Mouse (Mus musculus): ENCODE results near the gene Phlpp1. TPM values are rescaled to one million over a fixed set of nuclear protein-coding genes. Genes with fewer than 3 reads are reported as not detected.

The Phlpp1 gene
- total RNA-seq (2021), result 10 to 100 TPM; 17.8 to 18.6 TPM

DNA sequence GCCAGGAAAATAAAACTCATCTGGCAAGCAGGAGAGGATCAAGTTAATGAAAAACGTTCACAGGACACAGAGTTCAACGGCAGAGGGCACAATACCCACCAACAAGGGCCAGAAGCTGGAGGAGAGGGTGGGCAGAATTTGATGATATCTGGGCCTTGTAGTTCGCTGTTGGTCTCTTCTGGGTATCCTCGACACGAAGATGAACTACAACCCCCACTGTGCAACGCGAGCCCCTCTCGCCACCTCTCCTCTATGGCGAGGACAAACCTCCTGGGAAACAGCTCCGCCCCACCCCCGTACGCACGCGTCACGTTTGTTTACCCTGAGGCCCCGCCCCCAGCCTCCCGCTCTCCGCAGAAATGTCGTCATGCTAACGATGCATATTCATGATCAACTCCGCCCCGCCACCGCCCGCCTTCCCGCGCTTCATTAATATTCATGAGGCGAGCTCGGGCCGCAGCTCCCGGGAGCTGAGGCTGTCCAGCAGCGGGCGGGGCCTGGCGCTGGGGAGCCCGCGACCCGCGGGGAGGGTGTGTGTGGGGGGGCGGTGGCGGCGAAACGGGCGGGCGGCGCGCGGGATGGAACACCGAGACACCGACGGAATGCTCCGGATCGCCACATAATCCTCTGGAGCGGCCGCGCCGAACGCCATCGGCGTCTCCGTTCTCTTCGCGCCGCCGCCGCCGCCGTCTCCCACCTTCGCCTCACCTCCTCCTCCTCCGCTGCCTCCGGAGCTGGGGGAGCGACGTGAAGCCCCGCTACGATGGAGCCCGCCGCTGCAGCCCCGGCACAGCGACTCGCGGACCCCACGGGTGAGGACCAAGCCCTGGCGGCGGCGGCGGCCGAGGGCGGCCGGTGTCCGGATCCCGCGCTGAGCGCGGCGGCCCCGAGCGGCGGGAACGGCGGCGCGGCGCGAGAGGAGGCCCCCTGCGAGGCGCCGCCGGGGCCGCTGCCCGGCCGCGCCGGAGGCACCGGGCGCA is at the start of gene Phlpp1:
Phlpp1 (plus strand) TSS at position 512 of the 980 bp plus-strand sequence.
- DNase-seq, result peak; percentile 99
- intact Hi-C loops (cut with DNase I), result loop anchor here (2.0 to 10.0 kb wide), 5 partner anchors 59 to 223 kb away; no protein-coding TSS in a partner anchor

DNA sequence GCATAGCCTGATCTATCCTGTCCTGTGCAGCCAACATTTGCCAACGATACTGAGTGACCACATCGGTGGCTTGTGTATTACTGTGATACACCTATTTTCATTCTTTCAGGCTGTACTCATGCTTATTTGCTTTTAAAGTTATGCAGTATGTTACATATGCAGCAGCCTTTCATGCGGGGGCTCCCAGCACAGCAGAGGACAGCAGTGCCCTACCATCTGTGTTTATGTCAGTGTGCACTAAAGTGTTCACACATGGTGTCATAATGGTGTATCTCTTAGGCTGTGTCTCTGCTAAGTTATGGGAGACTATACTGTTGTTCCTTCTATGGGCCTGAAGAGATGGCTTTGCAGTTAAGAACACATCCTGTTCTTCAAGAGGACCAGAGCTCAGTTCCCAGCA is 45.0 kb upstream of the Phlpp1 start:
- DNase-seq, result no peak
- intact Hi-C loops (cut with DNase I), result no loop called here

DNA sequence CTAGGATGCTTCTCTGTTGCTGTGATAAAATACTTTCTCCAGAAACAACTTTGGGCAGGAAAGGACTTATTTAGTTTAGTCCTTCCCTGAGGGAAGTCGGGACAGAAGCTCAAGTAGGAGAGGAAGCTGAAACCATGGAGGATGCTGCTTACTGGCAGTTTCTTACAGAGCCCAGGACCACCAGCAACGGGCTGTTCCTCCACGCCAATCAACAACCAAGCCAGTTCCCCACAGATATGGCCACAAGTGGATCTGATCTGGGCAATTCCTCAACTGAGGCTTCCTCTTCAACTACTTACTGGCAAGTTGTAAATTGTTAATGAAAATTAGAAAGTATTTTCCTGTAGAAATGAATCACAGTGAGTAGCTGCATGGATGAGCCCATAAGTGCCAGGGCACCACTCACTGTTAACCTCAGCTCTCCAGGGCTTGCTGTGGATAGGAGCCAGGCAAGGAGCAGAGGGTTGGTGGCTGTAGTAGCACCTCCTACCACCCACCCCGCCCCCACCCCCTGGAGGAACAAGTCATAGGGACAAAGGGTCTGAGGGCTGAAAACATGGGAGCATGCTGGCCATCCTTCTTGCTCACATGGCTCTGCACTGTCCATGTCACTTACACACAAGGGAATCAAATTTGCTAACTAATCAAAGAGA is 39.7 kb upstream of the Phlpp1 start:
- no peak for DNase-seq
- intact Hi-C loops (cut with DNase I), result no loop called here

DNA sequence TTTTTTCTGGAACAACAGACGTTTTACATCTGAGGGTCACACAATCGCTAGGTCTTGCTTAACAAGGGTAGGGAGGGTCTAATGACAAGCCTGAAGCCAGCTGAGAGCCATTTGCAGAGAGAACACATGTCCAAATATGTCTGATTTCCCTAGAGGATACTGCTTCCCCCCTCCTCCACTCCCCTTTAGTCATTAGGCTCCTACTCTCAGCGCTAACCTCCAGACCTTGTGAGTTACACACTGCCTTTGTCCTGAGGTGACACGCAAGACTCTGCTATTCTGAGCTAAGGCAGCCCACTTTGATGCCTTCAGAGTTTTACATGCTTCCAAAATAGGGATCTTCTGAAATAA is 39.2 kb upstream of the Phlpp1 start:
- intact Hi-C loops (cut with DNase I), result no loop called here
- DNase-seq, result no peak

DNA sequence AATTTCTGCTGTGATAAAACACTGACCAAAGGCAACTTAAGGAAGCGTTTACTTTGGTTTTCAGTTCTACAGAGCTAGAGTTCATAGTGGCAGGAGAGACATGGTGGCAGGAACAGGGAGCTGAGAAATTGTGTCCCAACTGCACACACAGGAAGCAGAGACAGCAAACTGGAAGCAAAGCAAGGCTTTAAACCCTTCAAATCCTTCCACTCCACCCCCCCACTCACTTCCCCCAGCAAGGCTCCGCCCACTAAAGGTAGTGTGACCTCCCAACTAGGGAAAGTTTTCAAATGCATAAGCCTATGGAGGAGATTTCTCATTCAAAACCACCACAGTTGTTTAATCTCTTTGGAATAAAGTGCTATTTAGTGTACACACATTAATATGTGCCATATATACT is 32.9 kb upstream of the Phlpp1 start:
- DNase-seq, result no peak
- intact Hi-C loops (cut with DNase I), result no loop called here

DNA sequence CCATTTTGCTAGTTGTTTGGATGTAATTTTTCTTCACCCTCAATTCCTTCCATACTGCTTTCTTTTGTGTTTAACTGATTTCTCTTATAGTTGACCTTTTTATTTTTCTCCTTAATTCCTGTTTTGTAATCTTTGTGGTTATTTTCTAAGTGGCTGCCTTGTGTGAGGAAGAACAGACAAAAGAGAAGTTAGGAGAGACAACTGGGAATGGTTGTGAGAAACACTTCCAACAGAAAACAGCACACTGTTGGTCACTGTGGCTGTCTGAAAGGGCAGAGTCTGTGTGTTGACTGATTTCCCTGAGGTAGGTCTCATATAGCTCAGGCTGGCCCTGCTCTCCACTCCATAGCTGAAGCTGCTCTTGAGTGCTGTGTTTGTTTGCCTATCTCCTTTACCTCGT is 32.4 kb upstream of the Phlpp1 start:
- intact Hi-C loops (cut with DNase I), result no loop called here

DNA sequence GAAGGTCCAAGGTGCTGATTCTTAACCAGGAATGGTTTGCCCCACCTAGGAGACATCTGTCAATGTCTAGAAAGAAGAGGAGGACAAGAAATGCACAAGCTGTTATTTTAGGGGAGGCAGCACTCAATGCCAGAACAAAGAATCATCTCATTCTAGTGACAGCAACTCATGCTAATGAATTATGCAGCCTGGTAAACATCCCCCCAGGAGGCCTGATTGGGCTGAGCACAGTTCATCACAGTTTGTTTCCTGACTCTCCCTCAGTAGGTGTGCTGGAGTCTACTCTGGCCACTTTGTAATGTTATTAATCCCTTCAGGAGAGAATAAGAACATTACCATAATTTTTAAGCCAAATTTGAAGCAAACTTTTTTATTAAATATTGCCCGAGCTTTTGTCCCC is 29.5 kb upstream of the Phlpp1 start:
- DNase-seq, result no peak
- intact Hi-C loops (cut with DNase I), result no loop called here

More for the DNA sequence above, 32.4 kb upstream of the Phlpp1 start:
- DNase-seq, result no peak

DNA sequence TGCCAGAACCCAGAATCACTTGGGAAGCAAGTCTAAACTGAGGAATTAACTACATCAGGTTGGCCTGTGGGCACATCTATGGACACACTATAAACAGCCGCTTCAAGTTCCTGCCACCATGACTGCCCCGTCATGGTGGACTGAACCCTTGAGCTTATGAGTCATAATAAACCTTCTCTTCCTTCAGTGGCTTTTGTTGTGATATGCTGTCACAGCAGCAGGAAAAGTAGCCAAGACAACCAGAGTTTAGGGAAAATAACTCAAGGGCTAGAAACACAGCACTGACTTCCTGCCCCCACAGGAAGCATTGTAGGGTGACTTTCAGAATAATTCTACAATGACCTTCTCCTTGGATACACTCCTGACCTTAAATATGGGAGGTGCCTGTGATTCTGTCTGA is 27.0 kb upstream of the Phlpp1 start:
- intact Hi-C loops (cut with DNase I), result no loop called here
- DNase-seq, result no peak

DNA sequence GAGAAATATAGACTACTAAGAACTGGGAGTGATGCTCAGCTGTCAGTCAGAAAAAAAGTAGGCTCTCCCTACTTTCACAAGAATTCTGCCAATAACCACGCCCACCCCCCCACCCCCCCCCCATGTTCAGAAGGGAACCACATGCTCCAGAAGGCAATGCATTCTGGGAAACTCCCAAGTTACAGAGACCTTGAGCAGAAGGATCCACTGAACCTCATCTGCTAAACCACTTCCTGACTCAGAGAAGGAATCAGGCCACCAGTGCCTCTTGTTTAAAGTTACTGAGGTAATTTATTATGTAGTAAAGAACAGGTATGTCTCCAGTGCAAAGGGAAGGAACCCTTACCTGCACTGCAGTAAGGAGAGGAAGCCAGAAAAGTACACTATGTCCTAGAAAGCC is 26.5 kb upstream of the Phlpp1 start:
- intact Hi-C loops (cut with DNase I), result no loop called here
- no peak for DNase-seq

DNA sequence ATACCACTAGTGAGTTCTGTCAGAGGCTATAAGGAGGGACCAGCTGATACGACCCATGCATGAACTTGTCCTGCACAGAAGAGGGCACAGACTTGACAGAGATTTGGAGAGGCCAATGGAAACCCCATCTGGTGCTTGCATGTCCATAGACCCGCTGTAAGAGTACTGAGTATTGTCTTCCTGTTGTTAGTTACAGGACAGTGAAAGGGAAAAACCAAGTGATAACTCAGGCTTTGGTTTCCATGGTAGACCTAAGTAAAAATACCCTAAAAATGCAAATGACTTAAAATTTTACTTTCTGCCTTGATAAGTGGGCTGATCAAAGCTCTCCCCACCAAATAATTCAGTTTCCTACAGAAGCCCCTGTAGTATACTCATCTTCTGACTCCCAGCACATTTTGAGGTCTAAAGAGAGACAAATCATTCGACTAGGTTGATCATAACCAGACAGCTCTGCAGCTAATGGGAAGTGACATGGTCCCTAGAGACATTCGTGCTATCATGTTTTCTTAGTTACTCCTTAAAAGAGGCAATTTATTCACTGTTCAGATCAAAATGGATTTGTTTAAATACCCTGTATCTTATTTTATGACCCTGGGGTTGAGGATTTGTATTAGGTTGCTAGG is 25.9 kb upstream of the Phlpp1 start:
- intact Hi-C loops (cut with DNase I), result no loop called here
- no peak for DNase-seq

DNA sequence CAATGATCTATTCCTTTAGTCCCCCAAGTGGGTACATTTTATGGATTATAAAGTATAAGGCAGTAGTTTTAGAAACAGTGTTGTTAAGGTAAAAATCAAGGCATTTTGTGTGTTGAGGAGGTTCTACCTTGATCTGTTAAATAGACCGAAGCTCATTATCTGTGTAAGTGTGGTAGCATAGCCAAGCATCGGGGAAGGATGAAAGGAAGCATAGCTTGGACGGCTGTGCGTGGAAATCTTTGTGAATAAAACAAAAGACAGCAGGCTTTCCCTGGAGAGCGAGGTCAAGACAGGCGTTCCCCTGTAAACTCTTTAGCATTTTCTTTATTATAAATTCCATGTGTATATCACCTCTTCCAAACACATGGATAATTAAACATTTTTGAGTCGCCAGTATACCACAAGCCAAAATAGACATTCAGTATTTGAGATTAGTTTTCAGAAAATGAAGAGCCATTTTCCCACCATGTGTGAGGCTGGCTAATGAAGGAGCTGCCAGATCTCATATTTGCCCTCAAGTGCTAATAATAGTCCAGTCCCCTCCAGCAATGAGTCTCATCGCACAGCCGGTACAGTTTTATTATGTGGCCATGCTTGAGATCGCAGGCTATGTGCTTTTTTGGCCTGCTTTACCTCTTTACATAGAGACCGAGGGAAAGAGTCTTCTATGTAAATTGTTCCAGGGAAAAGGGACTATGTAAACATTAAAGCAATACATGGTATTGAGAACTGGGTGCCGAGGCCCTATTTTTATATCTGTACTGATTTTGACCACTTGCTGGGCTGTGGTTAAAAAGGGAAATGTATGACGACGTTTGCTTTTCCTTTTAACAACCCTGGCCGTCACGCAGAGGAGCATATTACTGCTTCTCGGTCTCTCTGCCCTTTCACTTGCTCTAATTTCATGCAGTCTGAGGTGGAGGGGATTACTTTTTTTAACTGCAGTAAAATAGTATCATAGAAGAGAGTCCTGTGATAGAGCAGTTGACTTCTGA is 22.9 kb upstream of the Phlpp1 start:
- intact Hi-C loops (cut with DNase I), result no loop called here
- no peak for DNase-seq

DNA sequence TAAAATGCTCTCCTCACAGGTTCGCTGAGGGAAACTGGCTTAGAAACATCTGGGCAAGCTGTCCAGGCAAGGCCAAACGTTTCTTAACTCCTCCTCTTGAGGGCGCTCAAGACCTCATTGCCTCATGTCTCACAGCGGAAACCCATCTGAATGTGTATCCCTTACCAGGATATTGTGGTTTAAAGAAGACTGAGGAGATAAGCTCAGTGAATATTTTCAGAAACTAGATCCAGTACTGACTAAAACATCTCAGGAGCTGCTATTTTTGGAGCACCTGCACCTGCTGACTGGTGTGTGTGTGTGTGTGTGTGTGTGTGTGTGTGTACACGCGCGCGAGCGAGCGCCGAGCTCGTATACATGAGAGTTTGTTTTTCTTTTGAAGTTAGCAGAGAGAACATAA is 19.7 kb upstream of the Phlpp1 start:
- peak in 1 of 2 experiments; percentile 34 for DNase-seq
- intact Hi-C loops (cut with DNase I), result loop anchor here (10.0 kb wide), 1 partner anchor 257 kb away; no protein-coding TSS in a partner anchor

DNA sequence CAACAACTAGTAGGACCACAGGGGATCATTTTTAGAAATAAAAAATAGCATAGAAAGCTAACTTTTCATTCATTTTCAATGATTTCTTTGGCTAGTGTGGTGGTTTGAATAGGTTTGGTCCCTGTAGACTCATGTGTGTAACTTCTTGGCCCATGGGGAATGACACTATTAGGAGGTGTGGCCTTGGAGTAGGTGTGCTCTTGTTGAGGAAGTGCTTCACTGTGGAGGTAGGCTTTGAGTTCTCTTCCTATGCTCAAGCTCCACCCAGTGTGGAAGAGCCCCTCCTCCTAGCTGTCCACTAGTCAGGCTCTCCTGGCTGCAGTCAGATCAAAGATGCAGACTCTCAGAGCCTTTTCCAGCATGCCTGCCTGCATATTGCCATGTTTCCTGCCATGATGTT is 18.8 kb upstream of the Phlpp1 start:
- no peak for DNase-seq
- intact Hi-C loops (cut with DNase I), result loop anchor here (10.0 kb wide), 1 partner anchor 258 kb away; no protein-coding TSS in a partner anchor

DNA sequence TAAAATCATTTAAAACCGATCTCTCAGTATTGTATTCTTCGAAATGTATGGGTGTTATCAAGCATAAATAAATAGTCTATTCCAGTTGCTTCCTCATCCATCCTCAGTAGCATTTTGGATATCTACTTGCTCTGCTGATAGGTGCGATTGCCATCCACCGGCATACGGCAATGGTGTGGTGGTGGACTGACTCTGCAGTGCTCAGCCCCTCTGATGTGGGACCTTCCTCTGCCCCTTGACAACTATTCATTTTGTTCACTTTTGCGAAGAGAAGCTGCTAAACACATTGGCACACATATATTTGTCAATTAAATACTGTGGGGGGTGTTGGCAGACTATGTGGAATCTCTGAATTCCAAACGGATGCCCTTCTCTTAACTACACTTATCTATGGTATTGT is 17.0 kb upstream of the Phlpp1 start:
- intact Hi-C loops (cut with DNase I), result loop anchor here (10.0 kb wide), 1 partner anchor 260 kb away; no protein-coding TSS in a partner anchor
- DNase-seq, result no peak

DNA sequence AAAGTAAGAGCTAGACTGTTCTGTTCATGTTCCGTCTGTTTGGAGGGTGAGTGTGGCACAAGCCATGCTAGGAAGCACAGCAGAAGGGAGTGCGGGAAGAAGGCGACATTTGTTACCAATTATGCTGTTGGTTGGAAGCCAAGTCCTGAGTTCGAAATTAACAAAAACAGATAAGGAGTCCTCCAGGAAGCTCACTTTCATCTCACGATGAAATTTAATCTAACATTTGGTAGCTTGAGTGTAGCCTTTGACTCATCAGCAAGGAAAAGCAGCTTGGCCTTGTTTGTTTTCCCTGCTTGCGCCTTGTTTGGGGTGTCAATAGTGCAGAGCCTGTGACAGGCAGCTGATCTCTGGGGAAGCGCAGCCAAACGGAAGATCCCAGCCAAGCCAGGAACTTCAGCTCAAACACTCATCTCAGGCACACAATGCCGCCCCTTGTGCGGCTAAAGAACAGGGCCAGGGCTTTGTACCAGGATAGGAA is 16.4 kb upstream of the Phlpp1 start:
- intact Hi-C loops (cut with DNase I), result loop anchor here (10.0 kb wide), 1 partner anchor 260 kb away; no protein-coding TSS in a partner anchor
- peak in 1 of 2 experiments; percentile 24 for DNase-seq

DNA sequence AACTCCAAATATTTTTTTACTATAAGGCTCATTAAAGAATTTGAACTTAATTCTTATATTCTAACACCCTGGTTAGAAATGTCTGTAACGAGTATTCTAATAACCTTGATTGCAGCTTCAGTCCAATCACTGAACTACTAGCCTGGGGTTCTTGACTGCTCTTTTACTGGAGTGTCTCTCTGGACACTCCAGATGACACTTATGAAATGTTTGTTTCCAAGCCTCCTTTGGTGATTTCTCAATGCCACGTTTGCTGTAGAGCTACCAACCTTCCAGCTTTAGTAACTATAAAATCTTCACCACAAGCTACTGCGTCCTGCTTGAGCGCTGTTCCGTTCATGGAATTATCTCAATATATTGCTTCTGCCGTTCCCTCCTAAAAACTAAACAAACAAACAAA is 15.8 kb upstream of the Phlpp1 start:
- intact Hi-C loops (cut with DNase I), result loop anchor here (10.0 kb wide), 1 partner anchor 261 kb away; no protein-coding TSS in a partner anchor
- DNase-seq, result no peak

DNA sequence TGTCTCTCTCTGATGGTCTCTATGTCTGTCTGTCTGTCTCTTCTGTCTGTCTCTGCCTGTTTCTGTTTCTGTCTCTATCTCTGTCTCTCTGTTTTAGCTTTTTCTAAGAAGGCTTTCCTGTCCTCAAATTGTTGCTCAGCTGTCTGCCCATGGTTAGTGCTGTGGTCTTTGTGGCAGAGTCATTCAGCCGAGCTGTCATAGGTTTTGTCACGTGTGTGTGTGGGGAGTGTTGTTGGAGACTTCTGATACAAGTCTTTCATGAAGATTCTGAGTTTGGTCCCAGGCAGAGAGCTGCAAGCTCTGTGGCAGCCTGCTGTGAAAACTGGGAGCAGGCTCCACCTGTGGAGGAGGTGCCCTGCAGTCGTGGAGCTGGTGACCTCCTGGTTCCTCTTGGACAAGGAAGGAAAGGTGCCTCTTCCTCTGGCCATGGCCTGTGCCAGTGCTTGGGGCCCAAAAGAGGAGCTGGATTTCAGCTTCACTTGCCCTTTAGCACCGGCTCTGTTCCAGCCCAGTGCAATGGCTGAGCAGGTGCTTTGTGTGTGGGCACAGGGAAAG is 13.5 kb upstream of the Phlpp1 start:
- intact Hi-C loops (cut with DNase I), result loop anchor here (10.0 kb wide), 1 partner anchor 263 kb away; no protein-coding TSS in a partner anchor

DNA sequence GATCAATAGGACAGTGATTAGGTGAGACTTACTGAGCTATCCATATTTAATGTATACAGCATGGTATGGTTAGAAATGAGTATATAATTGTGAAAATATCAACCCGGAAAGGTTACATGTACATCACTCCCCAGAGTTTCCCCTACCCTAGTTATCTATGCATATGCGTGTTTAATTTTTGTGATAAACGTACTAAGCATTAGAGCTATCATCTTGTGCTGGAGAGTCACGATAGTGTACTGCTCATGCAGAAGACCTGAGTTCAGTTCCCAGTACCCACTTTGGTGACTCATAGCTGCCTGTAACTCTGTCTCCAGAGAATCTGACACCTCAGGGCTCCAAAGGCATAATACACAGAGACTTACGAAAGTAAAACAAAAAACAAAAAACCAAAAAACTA is 11.9 kb upstream of the Phlpp1 start:
- no peak for DNase-seq
- intact Hi-C loops (cut with DNase I), result loop anchor here (10.0 kb wide), 1 partner anchor 265 kb away; no protein-coding TSS in a partner anchor

More for the DNA sequence above, 13.5 kb upstream of the Phlpp1 start:
- DNase-seq, result no peak

DNA sequence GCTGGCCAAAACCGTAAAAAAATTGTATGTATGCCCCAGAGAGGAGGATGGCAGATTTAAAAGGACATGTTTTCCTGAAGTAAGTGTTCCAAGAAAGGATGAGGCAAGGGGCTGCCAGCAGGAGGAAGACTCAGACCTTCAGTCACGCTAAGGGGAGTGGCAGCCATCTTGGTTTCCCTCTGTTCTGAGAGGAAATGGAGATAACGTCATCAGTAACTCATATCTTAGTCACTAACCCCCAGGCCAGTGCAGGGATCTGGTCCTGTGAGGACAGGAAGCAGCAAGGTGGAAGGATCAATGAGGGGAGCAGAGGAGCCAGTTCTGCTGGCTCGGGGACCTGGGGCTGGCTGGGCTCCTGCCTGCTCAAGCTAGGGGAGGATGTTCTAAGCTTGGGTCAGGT is 10.6 kb upstream of the Phlpp1 start:
- intact Hi-C loops (cut with DNase I), result no loop called here
- DNase-seq, result no peak
